Mouse (Mus musculus) intestine, embryonic 14.5 days (tissue): ENCODE data around the gene 4921524J17Rik. TPM values are rescaled to one million over a fixed set of nuclear protein-coding genes. Genes with fewer than 3 reads are reported as not detected.

Source experiments
- ATAC-seq: fragments of 200-750 bp; cut with Nextera tagmentation; replicated peaks from 2 replicates; pipeline ENCODE4 v1.8.0; 2017; ENCODE audit warnings: low read depth, moderate number of reproducible peaks, moderate TSS enrichment, moderate library complexity; ENCODE audit not compliant: low FRiP score, low TSS enrichment
- DNase-seq: peaks from one replicate; pipeline ENCODE4 v3.0.0-alpha.2; 2018; ENCODE audit warnings: low spot score
- H3K27ac ChIP-seq: fragments of 300-500 bp; sonication (generic); 2 replicates; pipeline ENCODE4 v1.5.1; 2014; ENCODE audit warnings: low read depth, mild to moderate bottlenecking, control low read depth
- H3K27me3 ChIP-seq: fragments of 300-500 bp; sonication (generic); replicated peaks from 2 replicates; pipeline ENCODE4 v1.6.1; 2014; ENCODE audit warnings: low read length, control low read depth; ENCODE audit not compliant: control insufficient read depth, insufficient read depth
- H3K36me3 ChIP-seq: fragments of 300-500 bp; sonication (generic); 2 replicates; pipeline ENCODE4 v1.6.1; 2014; ENCODE audit warnings: low read length, control low read depth; ENCODE audit not compliant: control insufficient read depth, insufficient read depth
- H3K4me1 ChIP-seq: fragments of 300-500 bp; sonication (generic); replicated peaks from 2 replicates; pipeline ENCODE4 v1.6.1; 2014; ENCODE audit warnings: low read length, control low read depth, mixed read lengths; ENCODE audit not compliant: control insufficient read depth, insufficient read depth
- H3K4me2 ChIP-seq: fragments of 300-500 bp; sonication (generic); 2 replicates; pipeline ENCODE4 v1.6.1; 2014; ENCODE audit warnings: low read length
- H3K4me3 ChIP-seq: fragments of 300-500 bp; sonication (generic); 2 replicates; pipeline ENCODE4 v1.5.1; 2014; ENCODE audit warnings: low read depth, low read length, control low read depth, mixed read lengths
- H3K9ac ChIP-seq: fragments of 300-500 bp; sonication (generic); 2 replicates; pipeline ENCODE4 v1.6.1; 2014; ENCODE audit warnings: mild to moderate bottlenecking, low read length
- H3K9me3 ChIP-seq: fragments of 300-500 bp; sonication (generic); 2 replicates; pipeline ENCODE4 v1.6.1; 2016; ENCODE audit warnings: low read length, control low read depth; ENCODE audit not compliant: control insufficient read depth
- WGBS: fragments of 180-500 bp; shearing (Covaris S2); extraction: QIAGEN DNeasy Blood & Tissue Kit; methylation state at CpG from one replicate; pipeline ENCODE4 v1.1.7; 2014; 5-methylcytosine and 5-hydroxymethylcytosine counted together
- polyA plus RNA-seq: library from polyadenylated mRNA; unstranded; fragments of >200 nt; fragmentation: Nextera tagmentation; extraction: Ambion mirVana; gene quantifications from 2 replicates; pipeline ENCODE4 v1.2.1, GENCODE M21; 2014

The 4921524J17Rik gene
- polyA plus RNA-seq, 1 experiment from 2014 or later = 36.7 TPM

DNA sequence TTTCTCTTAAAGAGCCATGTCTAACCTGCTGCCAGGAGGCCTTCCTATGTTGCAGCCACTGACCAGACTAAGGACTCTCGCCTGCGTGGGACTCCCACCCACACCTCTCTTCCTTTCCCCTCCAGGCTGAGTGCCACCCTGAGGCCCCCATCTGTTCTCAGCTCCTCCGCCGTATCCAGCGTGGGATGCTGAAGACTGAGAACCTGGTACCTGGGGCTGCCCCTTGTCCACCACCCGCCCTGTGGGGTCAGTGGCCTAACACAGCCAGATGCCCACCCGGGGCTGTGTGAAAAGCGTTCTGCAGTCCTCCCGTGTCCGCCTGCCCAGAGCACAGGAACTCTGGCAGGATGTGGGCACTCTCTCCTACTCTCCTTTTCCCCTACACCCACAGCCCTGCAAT is 26.7 kb downstream of the 4921524J17Rik start:
- peaks cover 15% of the 10 kb centered on the region for H3K36me3 ChIP-seq
- H3K27me3 ChIP-seq = no peaks in the 10 kb centered on the region
- no peaks in the 10 kb centered on the region for H3K4me1 ChIP-seq
- H3K9me3 ChIP-seq = no peaks in the 10 kb centered on the region
- no peak overlapping the region for H3K4me2 ChIP-seq
- DNase-seq (no peak), ATAC-seq (no peak)
- H3K9ac ChIP-seq = no peak overlapping the region
- 76% methylated on average over 10 of the region's 10 CpGs for WGBS
- H3K4me3 ChIP-seq = no peak overlapping the region
- H3K27ac ChIP-seq = no peak overlapping the region

DNA sequence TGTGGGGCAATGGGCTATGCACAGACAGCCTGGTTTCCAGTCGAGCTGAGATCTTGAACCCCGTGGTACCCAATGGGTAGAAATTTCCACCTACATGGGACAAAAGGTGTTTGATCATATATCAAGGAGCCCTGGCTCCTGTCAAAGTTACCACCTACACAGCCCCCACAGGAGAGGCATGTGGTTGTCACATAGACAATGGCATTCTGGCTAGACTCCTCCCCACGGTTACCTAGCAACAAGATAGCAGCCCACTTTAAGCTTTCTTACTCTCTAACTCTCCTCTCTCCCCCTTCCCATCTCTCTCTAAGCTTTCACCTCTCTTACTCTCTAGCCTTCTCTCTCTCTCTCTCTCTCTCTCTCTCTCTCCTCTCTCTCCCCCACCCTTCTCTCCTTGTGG is 27.2 kb downstream of the 4921524J17Rik start:
- WGBS = 47% methylated on average over 3 of the region's 3 CpGs
- Histone ChIP-seq H3K9me3 (no peaks in the 10 kb centered on the region), H3K27ac (no peak overlapping the region), H3K4me3 (no peak overlapping the region), H3K27me3 (no peaks in the 10 kb centered on the region), H3K9ac (no peak overlapping the region), H3K36me3 (peaks cover 10% of the 10 kb centered on the region), H3K4me1 (no peaks in the 10 kb centered on the region), H3K4me2 (no peak overlapping the region)
- DNase-seq = no peak
- no peak for ATAC-seq

DNA sequence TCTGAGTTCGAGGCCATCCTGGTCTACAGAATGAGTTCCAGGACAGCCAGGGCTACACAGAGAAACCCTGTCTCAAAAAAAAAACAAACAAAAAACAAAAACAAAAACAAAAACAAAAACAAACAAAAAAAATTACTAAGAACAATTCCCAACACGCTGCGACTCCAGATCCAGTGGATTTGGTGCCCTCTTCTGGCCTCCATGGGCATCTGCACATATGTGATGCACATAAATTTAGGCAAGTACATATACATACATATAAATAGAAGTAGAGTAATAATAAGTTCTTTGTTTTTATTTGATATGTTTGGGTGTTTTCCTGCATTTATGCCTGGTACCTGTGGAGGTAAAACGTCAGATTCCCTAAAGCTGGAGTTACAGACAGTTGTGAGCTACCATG is 34.1 kb downstream of the 4921524J17Rik start:
- Histone ChIP-seq H3K27me3 (no peaks in the 10 kb centered on the region), H3K36me3 (no peaks in the 10 kb centered on the region), H3K27ac (no peak overlapping the region), H3K4me3 (no peak overlapping the region), H3K9ac (no peak overlapping the region), H3K4me1 (no peaks in the 10 kb centered on the region), H3K4me2 (no peak overlapping the region), H3K9me3 (no peaks in the 10 kb centered on the region)
- ATAC-seq (no peak), DNase-seq (no peak)
- 87% methylated on average over 4 of the region's 4 CpGs for WGBS

DNA sequence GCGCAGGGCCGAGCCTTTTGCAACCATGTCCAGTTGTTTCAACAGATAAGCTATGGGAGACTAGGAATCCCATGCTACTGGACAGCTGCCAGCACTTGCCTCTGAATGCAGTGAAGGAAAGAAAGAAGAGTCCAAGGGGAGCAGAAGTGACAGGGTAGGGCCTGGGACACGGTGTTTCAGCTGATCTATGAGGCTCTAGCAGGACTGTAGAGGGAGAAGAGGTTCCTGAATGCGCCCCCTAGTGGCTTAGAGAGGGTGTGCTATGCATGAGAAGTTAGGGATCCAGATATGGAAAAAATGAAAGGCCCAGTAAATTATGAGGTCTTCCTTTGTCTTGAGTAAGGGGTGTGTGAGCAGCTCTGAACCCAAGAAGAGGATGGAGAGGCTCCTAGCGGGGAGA is 35.1 kb downstream of the 4921524J17Rik start:
- H3K36me3 ChIP-seq = no peaks in the 10 kb centered on the region
- H3K27ac ChIP-seq = no peak overlapping the region
- no peaks in the 10 kb centered on the region for H3K9me3 ChIP-seq
- ATAC-seq (no peak), DNase-seq (peak; percentile 78)
- no peak overlapping the region for H3K4me2 ChIP-seq
- no peak overlapping the region for H3K4me3 ChIP-seq
- no peaks in the 10 kb centered on the region for H3K4me1 ChIP-seq
- WGBS = 45% methylated on average over 5 of the region's 5 CpGs
- no peaks in the 10 kb centered on the region for H3K27me3 ChIP-seq
- H3K9ac ChIP-seq = no peak overlapping the region

DNA sequence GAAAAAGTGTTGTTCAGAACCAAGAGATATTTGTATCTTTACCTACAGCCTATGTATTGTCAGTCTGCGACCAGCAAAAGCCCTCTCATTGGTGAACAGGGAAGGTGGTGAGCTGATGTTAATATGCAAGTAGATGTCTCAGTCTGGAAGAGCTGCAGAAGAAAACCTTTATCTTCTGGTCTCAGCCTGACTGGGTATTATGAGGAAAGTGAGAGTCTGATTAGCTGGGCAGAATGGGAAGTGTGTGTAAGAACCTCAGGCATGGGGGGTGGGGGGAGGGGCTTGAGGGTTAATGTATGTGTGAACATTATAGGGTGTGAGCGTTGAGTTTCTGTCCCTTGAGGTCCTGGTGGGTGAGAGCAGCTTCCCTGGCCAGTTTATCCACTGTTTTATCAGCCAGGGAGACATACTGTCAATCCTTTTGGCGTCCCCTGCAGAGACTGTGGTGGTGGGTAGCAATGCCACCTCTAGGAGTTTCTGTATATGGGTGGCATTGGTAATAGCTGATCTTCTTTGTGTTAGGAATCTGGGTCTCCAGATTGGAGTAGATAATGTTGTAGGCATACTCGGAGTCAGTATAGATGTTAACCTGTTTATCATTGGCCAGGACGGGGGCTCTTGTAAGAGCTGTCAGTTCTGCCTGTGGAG is 36.1 kb downstream of the 4921524J17Rik start:
- Histone ChIP-seq H3K27ac (no peak overlapping the region), H3K9me3 (no peaks in the 10 kb centered on the region), H3K36me3 (no peaks in the 10 kb centered on the region), H3K4me1 (no peaks in the 10 kb centered on the region), H3K9ac (no peak overlapping the region), H3K27me3 (no peaks in the 10 kb centered on the region), H3K4me2 (no peak overlapping the region), H3K4me3 (no peak overlapping the region)
- 88% methylated on average over 5 of the region's 5 CpGs for WGBS
- DNase-seq = no peak
- ATAC-seq = no peak

DNA sequence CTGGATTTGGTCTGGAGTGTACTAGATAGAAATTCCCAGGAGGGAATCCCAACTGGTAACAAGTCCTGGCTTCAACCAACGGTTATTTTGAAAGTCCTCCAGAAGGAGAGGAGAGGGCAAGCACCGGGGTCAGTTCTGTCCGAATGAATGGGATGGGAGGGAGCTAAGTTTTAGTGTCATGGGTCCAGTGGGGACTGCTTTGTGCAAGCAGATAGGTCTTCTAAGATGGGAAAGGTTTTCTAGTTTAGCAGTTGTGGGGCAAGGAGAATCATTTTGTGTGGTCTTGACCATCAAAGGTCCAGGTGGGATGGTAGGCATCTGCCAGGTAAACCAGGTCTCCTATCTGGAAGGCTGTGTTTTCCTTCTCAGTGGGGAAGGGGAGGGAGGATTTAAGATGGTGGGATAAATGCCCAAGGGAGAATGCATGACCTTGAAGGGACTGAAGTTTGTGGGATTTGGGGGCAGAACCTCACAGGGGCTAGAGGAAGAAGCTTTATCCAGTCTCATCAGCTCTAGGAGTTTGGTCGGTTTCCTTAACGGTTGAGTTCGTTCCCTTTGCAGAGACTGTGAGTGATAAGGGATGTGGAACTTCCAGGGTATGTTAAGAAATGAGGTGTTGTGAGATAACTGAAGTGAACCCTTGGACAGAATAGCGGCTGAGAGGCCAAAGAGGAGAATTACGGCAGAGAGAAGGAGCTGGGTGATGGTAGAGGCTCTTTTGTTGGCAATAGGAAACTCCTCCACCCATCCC is 36.8 kb downstream of the 4921524J17Rik start:
- H3K27ac ChIP-seq = no peak overlapping the region
- 83% methylated on average over 8 of the region's 8 CpGs for WGBS
- H3K9me3 ChIP-seq = no peaks in the 10 kb centered on the region

DNA sequence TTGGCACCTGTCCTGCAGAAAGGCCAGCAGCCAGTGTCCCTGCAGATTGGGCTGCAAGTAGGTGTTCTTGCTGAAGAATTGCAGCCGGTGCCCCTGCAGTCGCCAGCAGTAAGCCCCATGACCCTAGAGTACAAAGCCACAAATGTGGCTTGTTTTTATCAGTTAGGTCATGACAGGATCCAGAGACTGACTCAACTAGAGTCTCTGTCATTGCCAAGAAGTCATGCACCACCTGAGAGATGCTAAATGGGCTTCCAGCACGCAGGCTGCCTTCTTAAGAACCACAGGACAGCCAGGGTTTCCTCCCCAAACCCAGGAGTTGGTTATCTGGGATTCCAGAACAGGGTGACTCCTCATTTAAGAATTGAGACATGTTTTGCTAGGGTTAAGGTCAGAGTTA is 37.6 kb downstream of the 4921524J17Rik start:
- no peaks in the 10 kb centered on the region for H3K27me3 ChIP-seq
- no peaks in the 10 kb centered on the region for H3K36me3 ChIP-seq
- no peak overlapping the region for H3K9ac ChIP-seq
- H3K27ac ChIP-seq = no peak overlapping the region
- no peak overlapping the region for H3K4me3 ChIP-seq
- no peak overlapping the region for H3K4me2 ChIP-seq
- no peaks in the 10 kb centered on the region for H3K4me1 ChIP-seq
- ATAC-seq (no peak), DNase-seq (no peak)
- no peaks in the 10 kb centered on the region for H3K9me3 ChIP-seq
- 78% methylated on average over 3 of the region's 3 CpGs for WGBS

More for the DNA sequence above, 36.8 kb downstream of the 4921524J17Rik start:
- no peak overlapping the region for H3K9ac ChIP-seq
- no peaks in the 10 kb centered on the region for H3K27me3 ChIP-seq
- DNase-seq (no peak), ATAC-seq (no peak)
- H3K4me2 ChIP-seq = no peak overlapping the region
- no peaks in the 10 kb centered on the region for H3K36me3 ChIP-seq
- no peak overlapping the region for H3K4me3 ChIP-seq
- H3K4me1 ChIP-seq = no peaks in the 10 kb centered on the region

DNA sequence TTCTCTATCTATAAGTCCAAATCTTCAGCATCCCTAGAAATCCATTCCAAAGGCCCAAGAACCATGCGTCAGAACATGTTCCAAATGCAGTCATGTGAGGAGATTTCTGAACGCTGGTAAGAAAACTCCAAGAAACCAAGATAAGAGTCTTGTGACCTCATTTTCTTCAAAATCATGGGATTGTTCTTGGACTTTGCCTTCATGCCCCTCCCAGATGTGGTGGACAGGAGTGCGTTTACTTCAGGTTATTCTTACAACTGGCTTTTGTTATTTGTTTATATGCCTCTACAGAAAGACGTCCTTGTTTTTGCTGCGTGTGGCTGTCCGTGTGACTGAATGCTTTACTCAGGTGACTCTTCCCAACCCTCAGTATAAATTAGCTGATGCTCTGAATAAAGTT is 39.4 kb downstream of the 4921524J17Rik start:
- Histone ChIP-seq H3K4me1 (no peaks in the 10 kb centered on the region), H3K36me3 (no peaks in the 10 kb centered on the region), H3K27ac (no peak overlapping the region), H3K4me3 (no peak overlapping the region), H3K4me2 (no peak overlapping the region), H3K9me3 (no peaks in the 10 kb centered on the region), H3K9ac (no peak overlapping the region), H3K27me3 (no peaks in the 10 kb centered on the region)
- 85% methylated on average over 6 of the region's 6 CpGs for WGBS
- ATAC-seq (no peak), DNase-seq (no peak)

DNA sequence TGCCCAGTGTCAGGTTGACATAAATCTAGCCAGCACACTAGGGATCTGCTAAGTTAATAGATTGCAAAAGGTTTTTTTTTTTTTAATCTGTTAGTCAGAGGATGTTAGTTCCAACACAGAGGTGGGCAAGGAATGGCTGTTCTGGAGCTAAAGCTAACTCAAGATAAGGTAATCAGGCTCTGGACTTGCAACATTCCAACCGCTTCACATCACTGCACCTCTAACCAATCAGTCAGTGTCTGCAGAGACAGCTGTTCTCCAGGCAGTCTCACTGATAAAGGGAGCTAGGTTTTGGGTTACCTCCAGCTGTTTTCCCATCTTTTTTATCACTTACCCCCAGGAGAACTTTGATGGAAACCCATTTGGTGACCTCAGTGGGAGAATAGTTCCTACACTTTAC is 41.2 kb downstream of the 4921524J17Rik start:
- no peaks in the 10 kb centered on the region for H3K36me3 ChIP-seq
- DNase-seq (no peak), ATAC-seq (no peak)
- no peaks in the 10 kb centered on the region for H3K9me3 ChIP-seq
- 55% methylated on average over 1 of the region's 1 CpGs for WGBS
- no peak overlapping the region for H3K9ac ChIP-seq
- H3K4me1 ChIP-seq = no peaks in the 10 kb centered on the region
- H3K27ac ChIP-seq = no peak overlapping the region
- no peaks in the 10 kb centered on the region for H3K27me3 ChIP-seq
- no peak overlapping the region for H3K4me3 ChIP-seq
- no peak overlapping the region for H3K4me2 ChIP-seq
